Mouse (Mus musculus) left cerebral cortex, adult 9 months (tissue): ENCODE measurements at regions not wholly inside any gene's neighbourhood (a gene's known extent, or its start where the extent isn't known, plus 50 kb on each side); places are given as distances from the start of the nearest gene placed in this dataset.
A peak's percentile ranks its signal among the peaks of the same experiment; 100 is the strongest.

ENCODE experiments used
- DNase-seq, 2 experiments: peaks; one replicate each; pipeline ENCODE4 v3.0.0; 2022; ENCODE audit warnings: low spot score in 2 of 2

- no peak for DNase-seq
Measured at GRCm38 (mm10) chr4:64207118-64207868, 160.5 kb upstream of the Tnc start.

DNA sequence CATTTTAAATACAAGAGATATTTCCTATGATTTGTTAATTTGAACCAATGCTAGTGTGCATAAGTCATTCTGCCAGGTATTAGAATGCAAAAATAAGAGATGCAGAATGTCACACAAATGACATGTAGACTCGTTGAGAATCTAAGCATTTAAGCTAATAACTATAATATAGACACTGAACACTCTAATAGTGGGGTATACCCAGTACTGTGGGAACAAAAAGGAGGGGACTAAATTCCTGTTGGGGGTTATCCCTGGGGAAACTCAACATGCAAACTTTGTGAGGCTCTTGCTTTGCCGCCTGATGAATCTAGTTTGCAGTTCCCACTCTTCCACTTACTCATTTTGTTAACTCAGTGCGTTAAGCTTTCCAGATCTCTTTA lies 154.0 kb upstream of the Tnc start:
- DNase-seq, result no peak

DNA sequence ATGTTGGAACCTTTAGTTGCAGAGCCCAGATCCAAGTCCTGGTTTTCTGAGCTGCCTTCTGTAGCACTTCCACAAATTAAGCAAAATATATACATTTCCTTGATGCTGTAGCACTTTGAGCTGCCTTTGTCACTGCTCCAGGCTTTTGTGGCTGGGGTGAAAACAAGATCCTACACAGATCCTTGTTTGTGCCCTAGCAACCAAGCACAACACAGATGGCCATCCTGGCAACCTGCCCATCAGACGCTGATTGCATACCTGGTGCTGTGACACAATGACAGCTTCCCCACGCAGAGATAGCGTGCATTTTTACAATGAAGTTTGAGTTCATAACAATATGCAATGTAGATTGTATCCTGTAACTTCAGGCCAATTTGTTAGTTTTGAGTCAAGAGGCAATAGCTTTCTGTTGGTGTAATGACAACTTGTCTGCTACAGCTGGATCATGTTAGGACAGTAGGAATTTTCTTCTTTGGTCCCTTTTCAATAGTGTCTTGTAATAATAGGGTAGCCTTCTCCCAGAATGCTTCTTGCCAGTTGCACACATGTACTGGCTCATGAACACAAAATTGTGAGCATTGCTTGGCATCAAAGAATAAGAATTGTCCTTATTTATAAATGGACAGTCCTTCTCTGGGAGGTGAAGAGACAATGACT lies 153.5 kb upstream of the Tnc start:
- peak in 1 of 2 experiments; percentile 38 for DNase-seq

GRCm38 (mm10) chr4:64184986-64185385 lies 138.2 kb upstream of the Tnc start:
- no peak for DNase-seq

DNA sequence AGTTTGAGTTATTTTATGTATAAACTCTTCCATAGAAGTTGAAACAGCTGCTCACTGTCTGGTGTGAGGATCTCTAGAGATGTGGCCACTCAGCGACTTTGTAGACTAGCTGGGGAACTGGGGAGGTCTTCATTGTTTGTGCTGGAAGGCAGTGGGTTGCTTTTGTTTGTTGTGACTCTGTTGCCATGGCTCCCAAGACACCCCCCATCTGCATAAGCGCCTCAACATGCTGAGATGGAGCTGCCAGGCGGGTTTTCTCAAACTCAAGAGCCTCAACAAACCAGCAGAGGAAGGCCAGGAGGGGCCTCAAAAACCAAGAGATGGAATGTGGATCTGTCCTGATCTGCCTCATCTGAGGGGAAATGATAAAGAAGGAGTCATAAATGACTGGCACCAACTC lies 129.1 kb upstream of the Tnc start:
- no peak for DNase-seq

GRCm38 (mm10) chr4:64171476-64171875 lies 124.7 kb upstream of the Tnc start:
- DNase-seq, result no peak

DNA sequence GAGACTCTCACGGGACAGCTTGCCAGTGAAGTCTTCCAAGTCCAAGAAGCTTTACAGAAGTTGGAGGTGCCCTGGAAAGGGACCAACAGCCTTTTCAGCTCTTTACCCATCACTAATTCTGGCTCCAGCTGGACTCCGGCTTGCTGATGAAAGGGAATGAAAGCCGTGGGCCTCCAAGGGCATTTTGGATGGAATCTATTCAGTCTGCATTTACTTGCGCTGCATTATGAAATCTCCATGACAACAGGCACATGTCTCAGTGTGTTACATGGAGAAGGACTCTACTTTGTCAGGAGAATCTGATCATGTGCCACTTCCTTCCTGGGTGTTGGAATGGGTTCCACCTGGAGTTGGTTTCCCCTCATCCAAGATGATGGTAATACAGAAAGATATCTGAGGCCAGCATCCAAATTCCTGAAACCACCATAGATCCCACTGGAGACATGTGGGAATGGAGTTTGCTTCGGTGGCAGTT lies 102.2 kb upstream of the Tnc start:
- DNase-seq, result peak in 1 of 2 experiments; percentile 19

- no peak for DNase-seq
Measured at GRCm38 (mm10) chr4:64145924-64146323, 99.1 kb upstream of the Tnc start.

- DNase-seq, result peak in 1 of 2 experiments; percentile 1
Measured at GRCm38 (mm10) chr4:64142963-64143362, 96.1 kb upstream of the Tnc start.

- peak in 1 of 2 experiments; percentile 11 for DNase-seq
Measured at GRCm38 (mm10) chr4:64142356-64142787, 95.6 kb upstream of the Tnc start.

GRCm38 (mm10) chr4:64139836-64140235 lies 93.0 kb upstream of the Tnc start:
- no peak for DNase-seq

- DNase-seq, result no peak
Measured at GRCm38 (mm10) chr4:64135036-64135435, 88.2 kb upstream of the Tnc start.

DNA sequence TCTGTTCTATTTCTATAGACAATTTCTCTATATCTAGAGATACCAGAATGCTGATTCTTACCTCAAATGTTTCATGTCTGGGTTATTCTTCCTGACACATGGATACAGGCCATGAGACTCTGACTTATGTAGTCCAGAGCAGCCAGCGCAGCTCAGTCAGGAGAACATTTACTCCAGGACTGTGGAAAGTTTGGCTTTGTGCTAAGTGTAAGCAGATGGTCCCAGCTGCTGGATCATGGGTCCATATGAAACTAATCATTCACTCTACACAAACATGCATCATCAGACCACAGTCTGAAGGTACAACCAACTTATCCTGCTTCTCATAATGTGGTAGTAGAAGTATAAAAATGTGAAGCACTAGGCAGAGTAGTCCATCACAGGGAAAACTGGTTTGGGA lies 82.5 kb upstream of the Tnc start:
- no peak for DNase-seq

- DNase-seq, result no peak
Measured at GRCm38 (mm10) chr4:64124387-64125088, 77.7 kb upstream of the Tnc start.

DNA sequence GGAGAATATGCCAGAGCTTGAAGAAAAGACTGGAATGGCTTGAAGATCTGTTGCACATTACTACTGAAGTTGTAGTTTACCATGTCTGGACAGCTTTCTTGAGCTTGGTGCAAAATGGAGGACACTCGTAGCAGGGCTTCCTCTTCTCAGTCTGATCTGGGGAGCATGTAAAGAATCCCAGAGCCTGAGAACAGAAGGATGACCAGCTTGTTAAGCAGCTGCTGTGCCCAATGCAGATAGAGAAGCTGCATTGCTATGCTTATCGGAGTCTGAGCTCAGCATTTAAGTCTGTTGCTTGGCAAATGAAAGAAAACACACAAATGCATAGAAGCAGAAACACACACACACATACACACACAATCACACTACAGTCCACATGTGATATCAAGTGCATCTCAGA lies 76.9 kb upstream of the Tnc start:
- DNase-seq, result peak in 1 of 2 experiments; percentile 3

DNA sequence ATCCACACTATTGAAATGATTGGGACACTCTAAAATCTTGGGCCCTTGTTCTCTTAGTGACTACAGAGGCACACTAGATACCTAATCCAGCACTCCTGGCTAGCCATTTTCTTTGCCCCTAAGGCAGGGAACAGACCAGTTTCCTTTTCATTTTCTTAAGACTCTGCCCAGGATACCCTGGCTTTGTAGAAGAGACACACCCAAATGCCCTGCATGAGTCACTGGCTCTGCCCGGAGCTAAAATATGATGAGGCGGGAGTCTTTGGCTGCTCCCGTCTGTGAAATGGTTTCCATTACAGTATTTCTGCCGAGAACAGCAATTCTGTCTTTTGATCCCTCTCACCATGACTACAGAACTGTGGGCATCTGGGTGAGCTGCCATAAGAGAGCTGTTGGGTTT lies 51.4 kb upstream of the Tnc start:
- no peak for DNase-seq
